Mouse (Mus musculus): ENCODE data around the gene Chga.

DNA sequence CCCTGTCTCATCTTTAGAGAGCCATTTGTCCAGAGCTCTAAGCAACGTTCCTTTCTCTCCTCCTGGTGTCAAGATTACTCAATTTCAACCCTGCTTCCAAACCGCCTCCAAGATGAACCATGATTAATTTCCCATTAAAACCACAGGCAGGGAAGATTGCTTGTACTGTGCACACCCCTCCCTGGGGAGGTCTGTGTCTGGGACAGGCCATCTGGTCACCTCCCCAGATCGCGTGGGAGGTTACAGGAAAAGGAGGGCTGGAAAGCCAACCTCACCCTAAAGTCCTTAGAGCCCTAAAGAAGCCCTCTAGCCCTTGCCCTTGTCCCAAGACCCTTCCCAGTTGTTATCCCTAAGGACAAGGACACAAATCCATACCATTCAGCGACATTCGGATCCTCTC lies 45.6 kb downstream of the Chga start:
- TF ChIP-seq CTCF (IDR thresholded peaks at IDR 0.05; ENCODE audit: low read depth, low read length), result no peak
- TF ChIP-seq POLR2A (IDR thresholded peaks at IDR 0.05; ENCODE audit: borderline replicate concordance, low read depth, low read length), result no peak
